Mouse (Mus musculus) ES-Bruce4 (cell line): ENCODE measurements around the gene Wfdc2. TPM values are rescaled to one million over a fixed set of nuclear protein-coding genes. Genes with fewer than 3 reads are reported as not detected.

Experiments used
- H3K27ac ChIP-seq: 2 replicates; pipeline ENCODE4 v1.5.1; 2012; ENCODE audit warnings: low read length, inconsistent platforms; ENCODE audit not compliant: insufficient read depth
- H3K27me3 ChIP-seq: 2 replicates; pipeline ENCODE4 v1.6.1; 2012; ENCODE audit warnings: mild to moderate bottlenecking, low read length, inconsistent platforms; ENCODE audit not compliant: control insufficient read depth, poor library complexity, insufficient read depth, severe bottlenecking
- H3K36me3 ChIP-seq: 2 replicates; pipeline ENCODE4 v1.6.1; 2012; ENCODE audit warnings: inconsistent platforms, mild to moderate bottlenecking, low read length, moderate library complexity; ENCODE audit not compliant: control insufficient read depth, poor library complexity, insufficient read depth, severe bottlenecking
- H3K4me1 ChIP-seq: one replicate; pipeline ENCODE4 v1.8.1; 2011; ENCODE audit warnings: low read length; ENCODE audit not compliant: control insufficient read depth, insufficient read depth
- H3K4me3 ChIP-seq: 2 replicates; pipeline ENCODE4 v1.5.1; 2011; ENCODE audit warnings: low read depth, mild to moderate bottlenecking, low read length
- H3K9ac ChIP-seq: 2 replicates; pipeline ENCODE4 v1.6.1; 2012; ENCODE audit warnings: low read depth, mild to moderate bottlenecking, inconsistent platforms; ENCODE audit not compliant: poor library complexity, severe bottlenecking
- H3K9me3 ChIP-seq: replicated peaks from 2 replicates; pipeline ENCODE4 v1.6.1; 2012; ENCODE audit warnings: mild to moderate bottlenecking, low read length, inconsistent platforms; ENCODE audit not compliant: control insufficient read depth, poor library complexity, insufficient read depth, severe bottlenecking
- CTCF ChIP-seq: IDR thresholded peaks from one replicate; pipeline ENCODE4 v1.8.1; 2011; ENCODE audit warnings: low read depth, low read length
- EP300 ChIP-seq: IDR thresholded peaks from 2 replicates; pipeline ENCODE4 v1.6.1; 2011; ENCODE audit warnings: low read depth, low read length; ENCODE audit not compliant: insufficient read depth
- POLR2A ChIP-seq: IDR thresholded peaks from one replicate; pipeline ENCODE4 v1.8.1; 2011; ENCODE audit warnings: low read length; ENCODE audit not compliant: insufficient read depth
- polyA plus RNA-seq: library from polyadenylated mRNA; stranded (reverse); fragments of >200 nt; gene quantifications from 2 replicates; pipeline ENCODE4 v1.2.4, GENCODE M21; 2011; ENCODE audit warnings: low read depth; ENCODE audit not compliant: missing spikeins, insufficient read depth, insufficient read length

Wfdc2 gene
- polyA plus RNA-seq, 1 experiment = 135 TPM

DNA sequence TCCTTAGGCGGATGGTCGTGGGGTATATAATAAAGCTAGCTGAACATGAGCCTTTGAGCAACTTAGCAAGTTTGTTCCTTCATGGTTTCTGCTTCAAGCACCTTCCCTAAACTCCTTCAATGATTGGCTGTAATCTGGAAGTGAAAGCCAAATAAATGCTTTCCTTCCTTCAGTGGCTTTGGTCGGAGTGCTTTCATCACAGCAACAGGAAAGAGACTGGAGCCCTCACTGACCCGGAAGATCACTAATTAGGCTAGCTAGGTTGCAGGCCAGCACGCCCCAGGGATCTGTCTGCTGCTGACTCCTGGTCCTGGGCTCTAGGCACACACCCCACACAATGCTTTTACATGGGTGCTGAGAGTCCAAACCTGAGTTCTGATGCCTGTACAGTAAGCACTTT lies 33.7 kb upstream of the Wfdc2 start:
- H3K36me3 ChIP-seq = no peaks in the 10 kb centered on the region
- no peak overlapping the region for H3K9ac ChIP-seq
- H3K27me3 ChIP-seq = no peaks in the 10 kb centered on the region
- no peak for TF ChIP-seq POLR2A
- no peak for TF ChIP-seq CTCF
- TF ChIP-seq EP300 = no peak
- peaks cover 3% of the 10 kb centered on the region for H3K4me1 ChIP-seq
- no peak overlapping the region for H3K27ac ChIP-seq
- H3K9me3 ChIP-seq = peaks cover 14% of the 10 kb centered on the region
- no peak overlapping the region for H3K4me3 ChIP-seq

DNA sequence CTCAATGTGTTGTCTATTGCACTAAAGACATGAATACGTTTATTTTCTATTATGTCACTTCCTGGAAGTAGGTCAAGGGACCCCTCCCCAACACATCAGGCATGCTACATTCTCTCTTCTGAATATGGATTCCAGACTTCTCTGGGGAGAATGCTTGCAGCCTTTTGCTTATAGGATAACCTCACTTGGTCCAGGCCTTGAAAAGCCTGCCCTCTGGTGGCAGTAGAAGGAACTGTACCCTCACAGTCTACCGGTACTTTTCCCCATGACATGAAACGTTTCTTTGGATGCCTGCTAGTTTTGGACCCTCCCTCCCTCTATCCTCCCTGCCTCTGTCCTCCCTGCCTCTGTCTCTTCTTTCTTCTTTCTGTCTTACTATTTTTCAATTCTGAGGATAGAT lies 31.0 kb upstream of the Wfdc2 start:
- Histone ChIP-seq H3K36me3 (no peaks in the 10 kb centered on the region), H3K27me3 (no peaks in the 10 kb centered on the region), H3K4me1 (peaks cover 3% of the 10 kb centered on the region), H3K27ac (no peak overlapping the region), H3K4me3 (no peak overlapping the region), H3K9me3 (no peaks in the 10 kb centered on the region; the same call in 1 of the 2 replicates), H3K9ac (no peak overlapping the region)
- TF ChIP-seq CTCF (peak; percentile 46), EP300 (no peak)

DNA sequence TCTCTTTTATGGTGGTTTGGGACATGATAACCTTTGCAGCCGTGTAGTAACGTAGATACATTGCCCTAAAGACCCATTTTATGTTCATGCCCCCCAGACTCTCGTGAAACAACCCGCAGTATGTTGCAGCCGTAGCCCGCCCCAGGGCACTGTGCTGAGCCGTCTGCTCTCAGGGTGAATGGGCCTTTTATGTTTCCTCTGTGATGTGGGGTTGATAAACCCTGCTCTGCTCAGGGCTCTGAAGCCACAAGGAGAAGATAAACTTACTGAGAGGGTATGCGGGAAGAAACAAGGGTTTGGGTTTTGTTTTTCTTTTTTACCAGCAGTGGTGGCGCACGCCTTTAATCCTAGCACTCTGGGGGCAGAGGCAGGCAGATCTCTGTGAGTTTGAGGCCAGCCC lies 27.9 kb upstream of the Wfdc2 start:
- TF ChIP-seq CTCF (no peak), EP300 (no peak), POLR2A (no peak)

GRCm38 (mm10) chr2:164537003-164537402 lies 25.2 kb upstream of the Wfdc2 start:
- H3K9ac ChIP-seq = no peak overlapping the region
- no peak for TF ChIP-seq EP300
- TF ChIP-seq POLR2A = no peak
- TF ChIP-seq CTCF = no peak
- H3K36me3 ChIP-seq = no peaks in the 10 kb centered on the region
- no peaks in the 10 kb centered on the region for H3K9me3 ChIP-seq
- H3K27ac ChIP-seq = no peak overlapping the region
- H3K27me3 ChIP-seq = no peaks in the 10 kb centered on the region
- H3K4me3 ChIP-seq = no peak overlapping the region
- H3K4me1 ChIP-seq = peaks cover 3% of the 10 kb centered on the region

More for the DNA sequence above, 27.9 kb upstream of the Wfdc2 start:
- H3K27ac ChIP-seq = no peak overlapping the region
- H3K36me3 ChIP-seq = no peaks in the 10 kb centered on the region
- peaks cover 3% of the 10 kb centered on the region for H3K4me1 ChIP-seq
- no peak overlapping the region for H3K4me3 ChIP-seq
- no peaks in the 10 kb centered on the region for H3K9me3 ChIP-seq
- H3K27me3 ChIP-seq = no peaks in the 10 kb centered on the region
- H3K9ac ChIP-seq = no peak overlapping the region

DNA sequence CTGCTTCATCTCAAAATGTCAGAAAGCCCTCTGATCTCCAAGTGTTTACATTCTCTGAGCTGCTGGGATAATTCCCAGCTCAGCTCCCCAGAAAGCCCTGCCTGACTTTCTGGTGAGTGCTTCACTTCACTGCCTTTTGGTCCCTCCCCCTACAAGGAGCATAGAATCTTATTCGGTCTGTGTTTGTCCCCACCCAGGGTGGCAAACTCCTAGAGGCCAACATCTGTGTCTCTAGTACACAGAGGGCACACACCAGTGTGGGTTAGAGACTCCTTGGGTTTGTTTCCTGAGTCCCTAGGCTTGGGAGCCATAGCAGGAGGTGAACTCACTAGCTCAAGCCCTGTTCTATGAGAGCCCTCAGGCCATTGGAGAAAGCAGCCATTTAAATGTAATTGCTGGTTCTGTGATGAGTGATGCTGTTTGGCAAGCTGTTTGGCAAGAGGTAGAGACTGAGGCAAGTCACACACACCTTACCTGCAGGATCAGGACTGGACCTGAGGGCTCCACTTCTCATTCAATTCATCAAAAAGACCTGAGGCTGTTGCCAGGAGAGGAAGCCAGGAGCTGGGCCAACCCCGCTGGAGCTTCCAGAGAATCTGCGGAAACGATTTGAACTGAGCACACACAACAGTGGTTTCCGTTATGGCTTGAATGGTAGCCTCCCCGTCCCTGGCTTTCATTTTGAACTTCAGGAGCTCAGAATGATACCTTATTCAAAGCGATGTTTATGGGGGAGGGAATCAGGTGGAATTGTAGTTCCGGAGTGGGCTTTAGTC lies 21.4 kb upstream of the Wfdc2 start:
- H3K27ac ChIP-seq = no peak overlapping the region
- TF ChIP-seq POLR2A = no peak
- TF ChIP-seq EP300 = 0 out of 2 replicates have a peak, but pooled peaks have one; percentile 3
- H3K9me3 ChIP-seq = peaks cover 3% of the 10 kb centered on the region; the same call in 1 of the 2 replicates
- no peak overlapping the region for H3K4me3 ChIP-seq
- no peaks in the 10 kb centered on the region for H3K36me3 ChIP-seq
- H3K27me3 ChIP-seq = no peaks in the 10 kb centered on the region
- no peak overlapping the region for H3K9ac ChIP-seq
- peaks cover 3% of the 10 kb centered on the region for H3K4me1 ChIP-seq

- H3K9ac ChIP-seq = no peak overlapping the region
- no peak overlapping the region for H3K27ac ChIP-seq
- no peaks in the 10 kb centered on the region for H3K27me3 ChIP-seq
- TF ChIP-seq EP300 (no peak), CTCF (no peak), POLR2A (no peak)
- H3K4me1 ChIP-seq = peaks cover 3% of the 10 kb centered on the region
- H3K36me3 ChIP-seq = no peaks in the 10 kb centered on the region
- H3K4me3 ChIP-seq = no peak overlapping the region
- peaks cover 3% of the 10 kb centered on the region; the same call in 1 of the 2 replicates for H3K9me3 ChIP-seq
Observed at GRCm38 (mm10) chr2:164542132-164542531, 20.1 kb upstream of the Wfdc2 start.
